Comparison of ENCODE assay signal across 8 mouse cellular contexts in the genomic region with DNA sequence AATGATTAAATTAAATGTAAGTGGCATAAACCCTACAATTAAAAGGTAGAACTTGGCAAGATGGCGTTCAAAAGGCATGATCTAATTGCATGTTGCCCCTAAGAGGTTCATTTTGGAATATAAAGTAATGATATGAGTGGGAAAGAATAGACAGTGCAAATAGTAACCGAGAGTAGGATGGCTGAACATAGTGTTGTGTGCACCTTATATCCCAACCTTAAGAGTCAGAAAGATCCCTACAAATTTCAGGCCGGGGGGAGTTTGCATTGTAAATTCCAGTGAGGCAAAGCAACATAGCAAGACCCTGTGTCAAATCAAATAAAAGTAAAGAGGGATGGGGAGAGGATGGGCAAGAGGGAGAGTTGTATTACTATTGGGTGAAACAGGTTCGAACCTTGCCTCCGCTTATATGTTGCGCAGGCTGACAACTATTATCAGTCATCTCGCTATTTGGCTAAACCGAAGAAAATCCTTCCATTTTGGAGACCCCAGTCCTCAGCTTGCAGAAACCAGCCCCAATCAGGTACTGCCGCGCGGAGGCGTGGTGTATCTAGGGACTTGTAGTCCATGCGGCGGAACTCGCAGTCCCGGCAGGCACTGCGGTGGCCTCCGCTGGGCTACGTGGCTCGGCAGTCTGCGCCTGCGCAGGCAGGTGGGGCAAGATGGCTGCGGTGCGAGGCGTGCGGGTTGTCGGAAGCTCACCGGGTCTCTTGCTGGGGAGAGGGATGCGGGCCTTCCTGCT. TPM values are rescaled to one million over a fixed set of nuclear protein-coding genes. Genes with fewer than 3 reads are reported as not detected.
A peak's percentile ranks its signal among the peaks of the same experiment; 100 is the strongest.
DNase-seq lines count a peak whose midpoint lies in the region; ATAC-seq and TF ChIP-seq lines count a peak whose summit lies in the region.

No protein-coding gene starts in this region.

- ATAC-seq in embryonic facial prominence, embryonic 15.5 days (ENCODE audit: insufficient number of reproducible peaks, low FRiP score, low TSS enrichment, low read depth), result peak; percentile 99
- peak; percentile 98 for ATAC-seq in kidney, embryonic 15.5 days (replicated peaks; ENCODE audit: low FRiP score)
- ATAC-seq in monocyte, adult 5-6 weeks (replicated peaks; ENCODE audit: insufficient number of reproducible peaks, low FRiP score, low TSS enrichment, poor library complexity, severe bottlenecking), result peak; percentile 98

- peaks cover 33% of the 10 kb centered on the region for H3K36me3 ChIP-seq in embryonic facial prominence, embryonic 15.5 days
- peaks cover 34% of the 10 kb centered on the region for H3K36me3 ChIP-seq in heart, embryonic 10.5 days
- peaks cover 36% of the 10 kb centered on the region for H3K36me3 ChIP-seq in kidney, embryonic 15.5 days

- no peaks in the 10 kb centered on the region for H3K9me3 ChIP-seq in embryonic facial prominence, embryonic 15.5 days (replicated peaks)
- H3K9me3 ChIP-seq in heart, embryonic 10.5 days, result no peaks in the 10 kb centered on the region
- H3K9me3 ChIP-seq in kidney, embryonic 15.5 days (replicated peaks), result no peaks in the 10 kb centered on the region

- 5% methylated on average over 29 of the region's 29 CpGs for WGBS in bone marrow, adult 2 months
- 4% methylated on average over 29 of the region's 29 CpGs for WGBS in embryonic facial prominence, embryonic 15.5 days
- WGBS in heart, embryonic 10.5 days, result 4% methylated on average over 29 of the region's 29 CpGs
- WGBS in kidney, embryonic 15.5 days, result 4% methylated on average over 29 of the region's 29 CpGs

- TF ChIP-seq CTCF in bone marrow, adult 2 months (IDR thresholded peaks at IDR 0.05; ENCODE audit: control insufficient read depth, insufficient read depth, low read length), result no peak

- peak overlapping the region; percentile 84 for H3K4me3 ChIP-seq in bone marrow, adult 2 months (replicated peaks; ENCODE audit: control insufficient read depth, low read depth, low read length)
- H3K4me3 ChIP-seq in embryonic facial prominence, embryonic 15.5 days (replicated peaks), result peak overlapping the region; percentile 82
- peak overlapping the region; percentile 84 for H3K4me3 ChIP-seq in heart, embryonic 10.5 days
- H3K4me3 ChIP-seq in kidney, embryonic 15.5 days (replicated peaks), result peak overlapping the region; percentile 91

- H3K4me2 ChIP-seq in embryonic facial prominence, embryonic 15.5 days (replicated peaks), result peak overlapping the region; percentile 57
- peak overlapping the region; percentile 65 for H3K4me2 ChIP-seq in kidney, embryonic 15.5 days

- H3K9ac ChIP-seq in embryonic facial prominence, embryonic 15.5 days, result peak overlapping the region; percentile 72
- H3K9ac ChIP-seq in kidney, embryonic 15.5 days, result peak overlapping the region; percentile 83

- DNase-seq in 416B (ENCODE audit: low read depth) (peak; percentile 95), liver (peak; percentile 97)
- DNase-seq in heart, embryonic 10.5 days (ENCODE audit: low spot score), result peak; percentile 99
- peak; percentile 95 to 98 for DNase-seq in spleen, postnatal 4 days (ENCODE audit: low spot score in 2 of 2)

- peak; percentile 93; the same call in 1 of the 2 replicates for TF ChIP-seq POLR2A in bone marrow, adult 2 months (IDR thresholded peaks at IDR 0.05; ENCODE audit: borderline replicate concordance, control insufficient read depth, low read depth, low read length)

- no peak overlapping the region for H3K27ac ChIP-seq in bone marrow, adult 2 months (ENCODE audit: control insufficient read depth, insufficient read depth, low read depth, low read length, poor library complexity)
- H3K27ac ChIP-seq in embryonic facial prominence, embryonic 15.5 days (replicated peaks), result peak overlapping the region; percentile 56
- peak overlapping the region; percentile 93 for H3K27ac ChIP-seq in heart, embryonic 10.5 days
- peak overlapping the region; percentile 62; the same call in 1 of the 2 replicates for H3K27ac ChIP-seq in kidney, embryonic 15.5 days

- H3K27me3 ChIP-seq in embryonic facial prominence, embryonic 15.5 days, result no peaks in the 10 kb centered on the region
- 0 out of 2 replicates have a peak, but pooled peaks cover 4% of the 10 kb centered on the region for H3K27me3 ChIP-seq in heart, embryonic 10.5 days (ENCODE audit: insufficient read depth, poor library complexity, severe bottlenecking)
- H3K27me3 ChIP-seq in kidney, embryonic 15.5 days, result peaks cover 8% of the 10 kb centered on the region; the same call in 1 of the 2 replicates

- no peaks in the 10 kb centered on the region for H3K4me1 ChIP-seq in bone marrow, adult 2 months (ENCODE audit: control insufficient read depth, insufficient read depth, low read length)
- H3K4me1 ChIP-seq in embryonic facial prominence, embryonic 15.5 days, result peaks cover 11% of the 10 kb centered on the region
- peaks cover 11% of the 10 kb centered on the region for H3K4me1 ChIP-seq in heart, embryonic 10.5 days
- peaks cover 10% of the 10 kb centered on the region for H3K4me1 ChIP-seq in kidney, embryonic 15.5 days

RNA-seq across cellular contexts. Expression of gene B4galt7, which starts 7.0 kb away (rescaled TPM):
- polyA plus RNA-seq in bone marrow, adult 2 months (2011; ENCODE audit: insufficient read depth, insufficient read length, low replicate concordance, missing spikeins), result 7.4 and 10.9 TPM in 2 replicates
- 30.3 and 32.3 TPM in 2 replicates for polyA plus RNA-seq in embryonic facial prominence, embryonic 15.5 days (2015; fragmentation: Nextera tagmentation; extraction: Ambion mirVana)
- polyA plus RNA-seq in heart, embryonic 10.5 days (2016; fragmentation: Nextera tagmentation; extraction: Ambion mirVana), result 23.9 and 27.6 TPM in 2 replicates
- polyA plus RNA-seq in kidney, embryonic 15.5 days (2015; fragmentation: Nextera tagmentation; extraction: Ambion mirVana), result 25.9 and 28.9 TPM in 2 replicates
- 23.1 to 47.1 TPM (median 26.2 TPM) in 3 replicates for total RNA-seq in monocyte, adult 5-6 weeks (2017)

RNA-seq across cellular contexts. Expression of gene Tmed9, which starts 19.2 kb away (rescaled TPM):
- polyA plus RNA-seq in bone marrow, adult 2 months (2011; ENCODE audit: insufficient read depth, insufficient read length, low replicate concordance, missing spikeins), result 35.1 and 73.6 TPM in 2 replicates
- 163 and 178 TPM in 2 replicates for polyA plus RNA-seq in embryonic facial prominence, embryonic 15.5 days (2015; fragmentation: Nextera tagmentation; extraction: Ambion mirVana)
- polyA plus RNA-seq in heart, embryonic 10.5 days (2016; fragmentation: Nextera tagmentation; extraction: Ambion mirVana), result 129 and 173 TPM in 2 replicates
- polyA plus RNA-seq in kidney, embryonic 15.5 days (2015; fragmentation: Nextera tagmentation; extraction: Ambion mirVana), result 160 and 246 TPM in 2 replicates
- total RNA-seq in monocyte, adult 5-6 weeks (2017), result 150 to 192 TPM (median 183 TPM) in 3 replicates

RNA-seq across cellular contexts. Expression of gene Fam193b, which starts 21.8 kb away (rescaled TPM):
- 104 and 152 TPM in 2 replicates for polyA plus RNA-seq in bone marrow, adult 2 months (2011; ENCODE audit: insufficient read depth, insufficient read length, low replicate concordance, missing spikeins)
- 43.4 and 46.0 TPM in 2 replicates for polyA plus RNA-seq in embryonic facial prominence, embryonic 15.5 days (2015; fragmentation: Nextera tagmentation; extraction: Ambion mirVana)
- 25.9 and 44.0 TPM in 2 replicates for polyA plus RNA-seq in heart, embryonic 10.5 days (2016; fragmentation: Nextera tagmentation; extraction: Ambion mirVana)
- 35.1 and 43.2 TPM in 2 replicates for polyA plus RNA-seq in kidney, embryonic 15.5 days (2015; fragmentation: Nextera tagmentation; extraction: Ambion mirVana)
- 37.8 to 73.6 TPM (median 40.6 TPM) in 3 replicates for total RNA-seq in monocyte, adult 5-6 weeks (2017)

RNA-seq across cellular contexts. Expression of gene Caml, which starts 30.1 kb away (rescaled TPM):
- polyA plus RNA-seq in bone marrow, adult 2 months (2011; ENCODE audit: insufficient read depth, insufficient read length, low replicate concordance, missing spikeins), result 26.9 TPM in 2 replicates
- 59.7 and 64.7 TPM in 2 replicates for polyA plus RNA-seq in embryonic facial prominence, embryonic 15.5 days (2015; fragmentation: Nextera tagmentation; extraction: Ambion mirVana)
- 31.3 and 41.8 TPM in 2 replicates for polyA plus RNA-seq in heart, embryonic 10.5 days (2016; fragmentation: Nextera tagmentation; extraction: Ambion mirVana)
- 55.2 and 60.7 TPM in 2 replicates for polyA plus RNA-seq in kidney, embryonic 15.5 days (2015; fragmentation: Nextera tagmentation; extraction: Ambion mirVana)
- total RNA-seq in monocyte, adult 5-6 weeks (2017), result 26.6 to 41.4 TPM (median 37.6 TPM) in 3 replicates

RNA-seq across cellular contexts. Expression of gene Ddx46, which starts 42.1 kb away (rescaled TPM):
- 33.6 and 56.7 TPM in 2 replicates for polyA plus RNA-seq in bone marrow, adult 2 months (2011; ENCODE audit: insufficient read depth, insufficient read length, low replicate concordance, missing spikeins)
- 31.0 and 32.1 TPM in 2 replicates for polyA plus RNA-seq in embryonic facial prominence, embryonic 15.5 days (2015; fragmentation: Nextera tagmentation; extraction: Ambion mirVana)
- 26.8 and 36.4 TPM in 2 replicates for polyA plus RNA-seq in heart, embryonic 10.5 days (2016; fragmentation: Nextera tagmentation; extraction: Ambion mirVana)
- polyA plus RNA-seq in kidney, embryonic 15.5 days (2015; fragmentation: Nextera tagmentation; extraction: Ambion mirVana), result 38.0 and 38.7 TPM in 2 replicates
- total RNA-seq in monocyte, adult 5-6 weeks (2017), result 123 to 183 TPM (median 145 TPM) in 3 replicates
